Mouse (Mus musculus) heart, embryonic 14.5 days (tissue): ENCODE data around the gene Rab3a. TPM values are rescaled to one million over a fixed set of nuclear protein-coding genes. Genes with fewer than 3 reads are reported as not detected.

Experiments used
- ATAC-seq: fragments of 200-750 bp; cut with Nextera tagmentation; 2 replicates; pipeline ENCODE4 v1.8.0; 2017; ENCODE audit warnings: low read depth, moderate TSS enrichment; ENCODE audit not compliant: insufficient number of reproducible peaks, insufficient read depth, low FRiP score
- H3K27ac ChIP-seq, 2 experiments: fragments of 200-500 bp in 1 of 2; fragments of 300-500 bp in 1 of 2; sonication (generic) in 1 of 2; replicated peaks in 1 of 2; 2 replicates each; pipeline ENCODE4 v1.5.1; 2012 to 2014; ENCODE audit warnings: low read depth in 2 of 2, low read length in 2 of 2, control low read depth in 1 of 2, mild to moderate bottlenecking in 1 of 2, mixed read lengths in 1 of 2; ENCODE audit not compliant: control insufficient read depth in 1 of 2, insufficient read depth in 1 of 2
- H3K27me3 ChIP-seq: fragments of 300-500 bp; sonication (generic); 2 replicates; pipeline ENCODE4 v1.6.1; 2014; ENCODE audit warnings: mild to moderate bottlenecking, low read length, control low read depth; ENCODE audit not compliant: control insufficient read depth, insufficient read depth
- H3K36me3 ChIP-seq: fragments of 300-500 bp; sonication (generic); 2 replicates; pipeline ENCODE4 v1.6.1; 2014; ENCODE audit warnings: mild to moderate bottlenecking, control low read depth, low read length, mixed read lengths; ENCODE audit not compliant: control insufficient read depth, insufficient read depth
- H3K4me1 ChIP-seq, 2 experiments: fragments of 200-500 bp in 1 of 2; fragments of 300-500 bp in 1 of 2; sonication (generic) in 1 of 2; 2 replicates each; pipeline ENCODE4 v1.6.1; 2012 to 2014; ENCODE audit warnings: low read length in 2 of 2, control low read depth in 1 of 2, mixed read lengths in 1 of 2; ENCODE audit not compliant: control insufficient read depth in 2 of 2, insufficient read depth in 2 of 2
- H3K4me2 ChIP-seq: fragments of 300-500 bp; sonication (generic); 2 replicates; pipeline ENCODE4 v1.6.1; 2014; ENCODE audit warnings: mild to moderate bottlenecking, low read length
- H3K4me3 ChIP-seq, 2 experiments: fragments of 200-500 bp in 1 of 2; fragments of 300-500 bp in 1 of 2; sonication (generic) in 1 of 2; 2 replicates each; pipeline ENCODE4 v1.5.1; 2012 to 2014; ENCODE audit warnings: low read length in 2 of 2, mild to moderate bottlenecking in 2 of 2, control low read depth in 1 of 2, low read depth in 1 of 2, moderate library complexity in 1 of 2; ENCODE audit not compliant: control insufficient read depth in 1 of 2, insufficient read depth in 1 of 2
- H3K9ac ChIP-seq: fragments of 300-500 bp; sonication (generic); 2 replicates; pipeline ENCODE4 v1.6.1; 2014; ENCODE audit warnings: mild to moderate bottlenecking, low read length
- H3K9me3 ChIP-seq: fragments of 300-500 bp; sonication (generic); 2 replicates; pipeline ENCODE4 v1.6.1; 2016; ENCODE audit warnings: low read length, control low read depth; ENCODE audit not compliant: control insufficient read depth
- WGBS: fragments of 180-500 bp; shearing (Covaris S2); extraction: QIAGEN DNeasy Blood & Tissue Kit; methylation state at CpG from one replicate; pipeline ENCODE4 v1.1.7; 2014; 5-methylcytosine and 5-hydroxymethylcytosine counted together
- polyA plus RNA-seq: library from polyadenylated mRNA; unstranded; fragments of >200 nt; fragmentation: Nextera tagmentation; extraction: Ambion mirVana; gene quantifications from 2 replicates; pipeline ENCODE4 v1.2.1, GENCODE M21; 2014

The Rab3a gene
- polyA plus RNA-seq, 1 experiment from 2014 or later = 25.7 TPM

GRCm38 (mm10) chr8:70725792-70726447 lies 28.6 kb upstream of the Rab3a start:
- no peak overlapping the region for H3K9ac ChIP-seq
- whole genome bisulfite sequencing = 20% methylated on average over 14 of the region's 14 CpGs
- H3K4me1 ChIP-seq = 0 out of 4 replicates have a peak, but pooled peaks cover 0 to 4% of the 10 kb centered on the region in 2 experiments
- H3K4me3 ChIP-seq = no peak overlapping the region
- no peaks in the 10 kb centered on the region for H3K36me3 ChIP-seq
- ATAC-seq = no peak
- H3K27ac ChIP-seq = no peak overlapping the region
- H3K27me3 ChIP-seq = peaks cover 46% of the 10 kb centered on the region
- no peaks in the 10 kb centered on the region for H3K9me3 ChIP-seq
- H3K4me2 ChIP-seq = no peak overlapping the region

GRCm38 (mm10) chr8:70726721-70727120 lies 27.8 kb upstream of the Rab3a start:
- Histone ChIP-seq H3K27ac (no peak overlapping the region), H3K9ac (no peak overlapping the region), H3K36me3 (no peaks in the 10 kb centered on the region), H3K27me3 (peaks cover 53% of the 10 kb centered on the region), H3K4me3 (no peak overlapping the region), H3K4me1 (0 out of 4 replicates have a peak, but pooled peaks cover 0 to 4% of the 10 kb centered on the region in 2 experiments), H3K4me2 (no peak overlapping the region), H3K9me3 (no peaks in the 10 kb centered on the region)
- 43% methylated on average over 11 of the region's 11 CpGs for WGBS
- ATAC-seq = no peak

GRCm38 (mm10) chr8:70729808-70730475 lies 24.5 kb upstream of the Rab3a start:
- Histone ChIP-seq H3K9ac (peak overlapping the region; percentile 11; the same call in 1 of the 2 replicates), H3K36me3 (no peaks in the 10 kb centered on the region), H3K4me2 (peak overlapping the region; percentile 56), H3K9me3 (no peaks in the 10 kb centered on the region), H3K27me3 (peaks cover 61% of the 10 kb centered on the region), H3K4me3 (peak overlapping the region; percentile 3 to 28; a peak in 3 of 4 replicates), H3K4me1 (0 out of 4 replicates have a peak, but pooled peaks cover 0 to 4% of the 10 kb centered on the region in 2 experiments), H3K27ac (no peak overlapping the region)
- no peak for ATAC-seq
- 3% methylated on average over 33 of the region's 34 CpGs for WGBS

- H3K9me3 ChIP-seq = no peaks in the 10 kb centered on the region
- H3K27me3 ChIP-seq = peaks cover 64% of the 10 kb centered on the region
- no peak overlapping the region for H3K27ac ChIP-seq
- H3K9ac ChIP-seq = no peak overlapping the region
- no peak overlapping the region for H3K4me2 ChIP-seq
- ATAC-seq = no peak
- H3K4me1 ChIP-seq = 0 out of 4 replicates have a peak, but pooled peaks cover 0 to 4% of the 10 kb centered on the region in 2 experiments
- WGBS = 85% methylated on average over 4 of the region's 4 CpGs
- no peaks in the 10 kb centered on the region for H3K36me3 ChIP-seq
- no peak overlapping the region for H3K4me3 ChIP-seq
Observed at GRCm38 (mm10) chr8:70730956-70731355, 23.5 kb upstream of the Rab3a start.

GRCm38 (mm10) chr8:70737705-70738104 lies 16.8 kb upstream of the Rab3a start:
- H3K4me3 ChIP-seq = no peak overlapping the region
- 62% methylated on average over 5 of the region's 5 CpGs for WGBS
- H3K9me3 ChIP-seq = no peaks in the 10 kb centered on the region
- no peak overlapping the region for H3K4me2 ChIP-seq
- ATAC-seq = no peak
- H3K27me3 ChIP-seq = peaks cover 23% of the 10 kb centered on the region
- no peak overlapping the region for H3K27ac ChIP-seq
- no peaks in the 10 kb centered on the region for H3K36me3 ChIP-seq
- no peak overlapping the region for H3K9ac ChIP-seq
- peaks cover 8 to 17% of the 10 kb centered on the region in 2 experiments; a peak in 3 of 4 replicates for H3K4me1 ChIP-seq

- Histone ChIP-seq H3K4me1 (peaks cover 9 to 22% of the 10 kb centered on the region in 2 experiments; a peak in 3 of 4 replicates), H3K36me3 (no peaks in the 10 kb centered on the region), H3K9ac (no peak overlapping the region), H3K9me3 (no peaks in the 10 kb centered on the region), H3K4me2 (no peak overlapping the region), H3K27ac (no peak overlapping the region), H3K27me3 (peaks cover 23% of the 10 kb centered on the region), H3K4me3 (no peak overlapping the region)
- 40% methylated on average over 3 of the region's 3 CpGs for WGBS
- no peak for ATAC-seq
Observed at GRCm38 (mm10) chr8:70738211-70738610, 16.3 kb upstream of the Rab3a start.

GRCm38 (mm10) chr8:70741661-70742060 lies 12.8 kb upstream of the Rab3a start:
- no peak overlapping the region for H3K27ac ChIP-seq
- H3K9ac ChIP-seq = peak overlapping the region; percentile 10; the same call in 1 of the 2 replicates
- no peak overlapping the region for H3K4me2 ChIP-seq
- no peaks in the 10 kb centered on the region for H3K9me3 ChIP-seq
- 28% methylated on average over 5 of the region's 5 CpGs for WGBS
- no peak overlapping the region for H3K4me3 ChIP-seq
- H3K4me1 ChIP-seq = peaks cover 14 to 31% of the 10 kb centered on the region in 2 experiments; a peak in 3 of 4 replicates
- peaks cover 55% of the 10 kb centered on the region for H3K27me3 ChIP-seq
- no peak for ATAC-seq
- no peaks in the 10 kb centered on the region for H3K36me3 ChIP-seq
